Mouse (Mus musculus) embryonic facial prominence, embryonic 14.5 days (tissue): ENCODE data around the gene Syngr1. TPM values are rescaled to one million over a fixed set of nuclear protein-coding genes. Genes with fewer than 3 reads are reported as not detected.
A peak's percentile ranks its signal among the peaks of the same experiment; 100 is the strongest.

Experiments
- ATAC-seq: fragments of 200-750 bp; cut with Nextera tagmentation; 2 replicates; pipeline ENCODE4 v1.8.0; 2017; ENCODE audit warnings: low read depth, moderate number of reproducible peaks, moderate TSS enrichment
- DNase-seq: peaks from one replicate; pipeline ENCODE4 v3.0.0-alpha.2; 2015; ENCODE audit warnings: low spot score
- H3K27ac ChIP-seq: fragments of 300-500 bp; sonication (generic); replicated peaks from 2 replicates; pipeline ENCODE4 v1.5.1; 2014; ENCODE audit warnings: low read depth, mild to moderate bottlenecking, low read length, moderate library complexity
- H3K27me3 ChIP-seq: fragments of 300-500 bp; sonication (generic); replicated peaks from 2 replicates; pipeline ENCODE4 v1.6.1; 2014; ENCODE audit warnings: low read length; ENCODE audit not compliant: control insufficient read depth, insufficient read depth
- H3K36me3 ChIP-seq: fragments of 300-500 bp; sonication (generic); 2 replicates; pipeline ENCODE4 v1.6.1; 2014; ENCODE audit warnings: low read length, mixed read lengths; ENCODE audit not compliant: control insufficient read depth, insufficient read depth
- H3K4me1 ChIP-seq: fragments of 300-500 bp; sonication (generic); 2 replicates; pipeline ENCODE4 v1.6.1; 2014; ENCODE audit warnings: antibody characterized with exemption, low read length; ENCODE audit not compliant: control insufficient read depth, insufficient read depth
- H3K4me2 ChIP-seq: fragments of 300-500 bp; sonication (generic); 2 replicates; pipeline ENCODE4 v1.6.1; 2014; ENCODE audit warnings: low read depth, mild to moderate bottlenecking, low read length, moderate library complexity, mixed read lengths
- H3K4me3 ChIP-seq: fragments of 300-500 bp; sonication (generic); 2 replicates; pipeline ENCODE4 v1.5.1; 2014; ENCODE audit warnings: low read depth, mild to moderate bottlenecking, low read length
- H3K9ac ChIP-seq: fragments of 300-500 bp; sonication (generic); 2 replicates; pipeline ENCODE4 v1.6.1; 2014; ENCODE audit warnings: low read depth, mild to moderate bottlenecking, low read length, moderate library complexity, mixed read lengths
- H3K9me3 ChIP-seq: fragments of 300-500 bp; sonication (generic); 2 replicates; pipeline ENCODE4 v1.6.1; 2016; ENCODE audit warnings: low read length; ENCODE audit not compliant: control insufficient read depth
- WGBS: fragments of 180-500 bp; shearing (Covaris S2); extraction: QIAGEN DNeasy Blood & Tissue Kit; methylation state at CpG from one replicate; pipeline ENCODE4 v1.1.7; 2014; 5-methylcytosine and 5-hydroxymethylcytosine counted together
- microRNA-seq: library from miRNA; unstranded; fragments of <30 nt; microRNA quantifications from one replicate; pipeline ENCODE4, GENCODE M21; 2016; ENCODE audit warnings: borderline number of aligned reads
- polyA plus RNA-seq: library from polyadenylated mRNA; unstranded; fragments of >200 nt; fragmentation: Nextera tagmentation; extraction: Ambion mirVana; gene quantifications from 2 replicates; pipeline ENCODE4 v1.2.1, GENCODE M21; 2014

The Syngr1 gene
- polyA plus RNA-seq, 1 experiment from 2014 or later: 10.3 TPM

- Histone ChIP-seq H3K36me3 (peaks cover 49% of the 10 kb centered on the region), H3K27me3 (no peaks in the 10 kb centered on the region), H3K9ac (no peak overlapping the region), H3K4me1 (peaks cover 11% of the 10 kb centered on the region), H3K4me2 (no peak overlapping the region), H3K27ac (no peak overlapping the region), H3K9me3 (no peaks in the 10 kb centered on the region), H3K4me3 (no peak overlapping the region)
- DNase-seq (no peak), ATAC-seq (no peak)
- WGBS: 86% methylated on average over 4 of the region's 4 CpGs
Observed at GRCm38 (mm10) chr15:80162401-80162964, 71.3 kb downstream of the Syngr1 start.

GRCm38 (mm10) chr15:80163274-80163673 is 72.1 kb downstream of the Syngr1 start:
- H3K4me3 ChIP-seq: no peak overlapping the region
- H3K27me3 ChIP-seq: no peaks in the 10 kb centered on the region
- no peak overlapping the region for H3K4me2 ChIP-seq
- H3K9ac ChIP-seq: no peak overlapping the region
- 76% methylated on average over 11 of the region's 11 CpGs for WGBS
- H3K27ac ChIP-seq: no peak overlapping the region
- H3K9me3 ChIP-seq: no peaks in the 10 kb centered on the region
- H3K4me1 ChIP-seq: peaks cover 11% of the 10 kb centered on the region
- DNase-seq (no peak), ATAC-seq (no peak)
- H3K36me3 ChIP-seq: peaks cover 41% of the 10 kb centered on the region

- H3K36me3 ChIP-seq: peaks cover 37% of the 10 kb centered on the region
- H3K4me3 ChIP-seq: no peak overlapping the region
- peaks cover 11% of the 10 kb centered on the region for H3K4me1 ChIP-seq
- WGBS: 83% methylated on average over 4 of the region's 4 CpGs
- H3K27me3 ChIP-seq: no peaks in the 10 kb centered on the region
- DNase-seq (no peak), ATAC-seq (no peak)
- H3K27ac ChIP-seq: no peak overlapping the region
- no peak overlapping the region for H3K9ac ChIP-seq
- H3K9me3 ChIP-seq: no peaks in the 10 kb centered on the region
- no peak overlapping the region for H3K4me2 ChIP-seq
Observed at GRCm38 (mm10) chr15:80163716-80164115, 72.6 kb downstream of the Syngr1 start.

GRCm38 (mm10) chr15:80165396-80165795 is 74.3 kb downstream of the Syngr1 start:
- 50% methylated on average over 5 of the region's 5 CpGs for WGBS
- Histone ChIP-seq H3K4me3 (no peak overlapping the region), H3K9me3 (no peaks in the 10 kb centered on the region), H3K27me3 (no peaks in the 10 kb centered on the region), H3K9ac (no peak overlapping the region), H3K36me3 (peaks cover 22% of the 10 kb centered on the region), H3K27ac (no peak overlapping the region), H3K4me2 (no peak overlapping the region), H3K4me1 (no peaks in the 10 kb centered on the region; the same call in 1 of the 2 replicates)
- DNase-seq: no peak
- no peak for ATAC-seq

Small RNA genes lying within 50 kb of the gene (microRNA-seq; reads per million reads assigned to microRNA genes)
- gene Snord43: 38.2 reads per million, percentile 41 among the genes with 10 or more reads in this experiment

Other genes starting within 250 kb of the Syngr1 start
- gene Apobec3, start 199.7 kb upstream of the Syngr1 start, polyA plus RNA-seq: 16.1 and 17.3 TPM in 2 replicates
- gene Cbx7, start 120.2 kb upstream of the Syngr1 start, polyA plus RNA-seq: 1.5 and 1.8 TPM in 2 replicates
- 6.1 and 6.7 TPM in 2 replicates for gene Pdgfb, start 76.4 kb upstream of the Syngr1 start, polyA plus RNA-seq
- gene Rpl3, start 534 bp downstream of the Syngr1 start, polyA plus RNA-seq: 1,242 and 1,346 TPM in 2 replicates
- 27.6 and 36.3 TPM in 2 replicates for gene Tab1, start 41.8 kb downstream of the Syngr1 start, polyA plus RNA-seq
- gene Mgat3, start 82.4 kb downstream of the Syngr1 start, polyA plus RNA-seq: 7.3 and 7.8 TPM in 2 replicates
- gene Mief1, start 142.7 kb downstream of the Syngr1 start, polyA plus RNA-seq: 27.9 and 30.0 TPM in 2 replicates
- gene AC140267.1, start 144.5 kb downstream of the Syngr1 start, polyA plus RNA-seq: not detected in 2 replicates
- gene Atf4, start 163.8 kb downstream of the Syngr1 start, polyA plus RNA-seq: 132 and 140 TPM in 2 replicates
- 52.6 and 55.0 TPM in 2 replicates for gene Rps19bp1, start 173.0 kb downstream of the Syngr1 start, polyA plus RNA-seq
- 0.04 and 0.06 TPM in 2 replicates for gene Cacna1i, start 195.9 kb downstream of the Syngr1 start, polyA plus RNA-seq